Mouse (Mus musculus) brain, adult 2 months (tissue): ENCODE data around the gene Bcl2l12.
A peak's percentile ranks its signal among the peaks of the same experiment; 100 is the strongest.

Source experiments
- DNase-seq: peaks from one replicate; pipeline ENCODE4 v3.0.0; 2011; ENCODE audit warnings: low read depth, low spot score

Bcl2l12 gene

GRCm38 (mm10) chr7:44959281-44959680 lies 39.2 kb downstream of the Bcl2l12 start:
- no peak for DNase-seq

- DNase-seq, result peak; percentile 83
These were observed 40.3 kb downstream of the Bcl2l12 start for GRCm38 (mm10) chr7:44958208-44958607.

GRCm38 (mm10) chr7:44957183-44957835 lies 41.2 kb downstream of the Bcl2l12 start:
- DNase-seq, result no peak

GRCm38 (mm10) chr7:44956266-44956665 lies 42.2 kb downstream of the Bcl2l12 start:
- DNase-seq, result no peak

- peak; percentile 61 for DNase-seq
These were observed 42.9 kb downstream of the Bcl2l12 start for GRCm38 (mm10) chr7:44955628-44956027.

- DNase-seq, result peak; percentile 48
These were observed 44.2 kb downstream of the Bcl2l12 start for GRCm38 (mm10) chr7:44954091-44954885.

GRCm38 (mm10) chr7:44953561-44953960 lies 45.0 kb downstream of the Bcl2l12 start:
- DNase-seq, result no peak

GRCm38 (mm10) chr7:44952611-44953306 lies 45.8 kb downstream of the Bcl2l12 start:
- DNase-seq, result peak; percentile 95

- DNase-seq, result peak; percentile 54
These were observed 46.6 kb downstream of the Bcl2l12 start for GRCm38 (mm10) chr7:44951960-44952359.

GRCm38 (mm10) chr7:44949922-44950321 lies 48.6 kb downstream of the Bcl2l12 start:
- DNase-seq, result peak; percentile 64

- no peak for DNase-seq
These were observed 55.6 kb downstream of the Bcl2l12 start, which contains the start of gene Tsks for GRCm38 (mm10) chr7:44942904-44943303. Gene Tsks (plus strand): TSS chr7:44943204.
